Mouse (Mus musculus) layer of hippocampus, adult 8-10 months (tissue): ENCODE data around the gene Scnn1a. TPM values are rescaled to one million over a fixed set of nuclear protein-coding genes. Genes with fewer than 3 reads are reported as not detected.
A peak's percentile ranks its signal among the peaks of the same experiment; 100 is the strongest.
"Not testable (repeated sequence)": the region's sequence is repeated elsewhere in the genome, so short reads cannot be mapped to it uniquely, and the experiment has no call there.

ENCODE experiments used
- DNase-seq, 2 experiments: peaks; one replicate each; pipeline ENCODE4 v3.0.0; 2022; ENCODE audit warnings: low spot score in 2 of 2
- total RNA-seq, 4 experiments: library from RNA; stranded (reverse); gene quantifications; 2 replicates each; pipeline ENCODE4 v1.2.4; 2022

Scnn1a gene
- 1 to 10 TPM; 4.3 to 5.6 (median 5.3) TPM for total RNA-seq

- no peak for DNase-seq
Measured at GRCm38 (mm10) chr6:125320323-125320722, at the start of gene Scnn1a. TSS of gene Scnn1a (plus strand) at chr6:125320659.

- DNase-seq: peak; percentile 90 to 94
Measured at GRCm38 (mm10) chr6:125271455-125272227, 48.8 kb upstream of the Scnn1a start.

GRCm38 (mm10) chr6:125272228-125272785 is 48.2 kb upstream of the Scnn1a start:
- no peak for DNase-seq

GRCm38 (mm10) chr6:125274841-125275563 is 45.5 kb upstream of the Scnn1a start:
- no peak for DNase-seq

- DNase-seq: no peak
Measured at GRCm38 (mm10) chr6:125279729-125280128, 40.7 kb upstream of the Scnn1a start.

- DNase-seq: not testable (repeated sequence)
Measured at GRCm38 (mm10) chr6:125282721-125283120, 37.7 kb upstream of the Scnn1a start.

- no peak for DNase-seq
Measured at GRCm38 (mm10) chr6:125284250-125284649, 36.2 kb upstream of the Scnn1a start.

- DNase-seq: no peak
Measured at GRCm38 (mm10) chr6:125284751-125285150, 35.7 kb upstream of the Scnn1a start.

GRCm38 (mm10) chr6:125285890-125286289 is 34.6 kb upstream of the Scnn1a start, which contains the start of gene Tuba3a:
TSS of gene Tuba3a (minus strand) at chr6:125286042.
- no peak for DNase-seq

GRCm38 (mm10) chr6:125286944-125287343 is 33.5 kb upstream of the Scnn1a start:
- no peak for DNase-seq

- DNase-seq: no peak
Measured at GRCm38 (mm10) chr6:125288730-125289129, 31.7 kb upstream of the Scnn1a start.

- DNase-seq: peak; percentile 34 to 49
Measured at GRCm38 (mm10) chr6:125291329-125291728, 29.1 kb upstream of the Scnn1a start.

GRCm38 (mm10) chr6:125292256-125292655 is 28.2 kb upstream of the Scnn1a start:
- no peak for DNase-seq

GRCm38 (mm10) chr6:125294049-125294448 is 26.4 kb upstream of the Scnn1a start:
- DNase-seq: no peak

- no peak for DNase-seq
Measured at GRCm38 (mm10) chr6:125297149-125297820, 23.2 kb upstream of the Scnn1a start.

- no peak for DNase-seq
Measured at GRCm38 (mm10) chr6:125300982-125301381, 19.5 kb upstream of the Scnn1a start.

GRCm38 (mm10) chr6:125302231-125302982 is 18.1 kb upstream of the Scnn1a start:
- no peak for DNase-seq

- no peak for DNase-seq
Measured at GRCm38 (mm10) chr6:125303242-125303641, 17.2 kb upstream of the Scnn1a start.

GRCm38 (mm10) chr6:125304408-125304807 is 16.1 kb upstream of the Scnn1a start:
- DNase-seq: not testable (repeated sequence)

- no peak for DNase-seq
Measured at GRCm38 (mm10) chr6:125305465-125305864, 15.0 kb upstream of the Scnn1a start.

GRCm38 (mm10) chr6:125307091-125307490 is 13.4 kb upstream of the Scnn1a start:
- DNase-seq: no peak
